Mouse (Mus musculus): ENCODE measurements around the gene Zdhhc11.

The Zdhhc11 gene

DNA sequence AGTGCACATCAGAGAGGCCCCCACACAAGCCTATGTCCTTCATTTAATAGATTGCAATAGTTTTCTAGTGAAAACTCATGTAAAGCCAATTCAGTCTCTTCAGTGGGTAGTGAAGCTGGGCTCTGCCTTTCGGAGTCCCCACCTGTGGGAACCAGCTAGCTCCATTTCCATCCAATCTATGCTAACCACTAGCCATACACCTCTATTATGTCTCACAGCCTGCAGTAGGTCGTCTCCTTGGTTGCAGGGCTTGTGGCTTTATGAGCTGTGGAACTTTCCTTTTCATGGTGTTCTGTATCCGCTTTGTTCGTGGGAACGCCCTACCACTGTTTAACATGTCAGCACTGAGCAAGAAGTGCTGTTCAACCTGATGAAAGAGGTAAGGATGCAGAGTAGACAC lies at the start of gene Zdhhc11:
Gene Zdhhc11 (plus strand): TSS at position 301 of the 400 bp plus-strand sequence.
- DNase-seq (ENCODE audit: low read depth, low spot score), result no peak

DNA sequence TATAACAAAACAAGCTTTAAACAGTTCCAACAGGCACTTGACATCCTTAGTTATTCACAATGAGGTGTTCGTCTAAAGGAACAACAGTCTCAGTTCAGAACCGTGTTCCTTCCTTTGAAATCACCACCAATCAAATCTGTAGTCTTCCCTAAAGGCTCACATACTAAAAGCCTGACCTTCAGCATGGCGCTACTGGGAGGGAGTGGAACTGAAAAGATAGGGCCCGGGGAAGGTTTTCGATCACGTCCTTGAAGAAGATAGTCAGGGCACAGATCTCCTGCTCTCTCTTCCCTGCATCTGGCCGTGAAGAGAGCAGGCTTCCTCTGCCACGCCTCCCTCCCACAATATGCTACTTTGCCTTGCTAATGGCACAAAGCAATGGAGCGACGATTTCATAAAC lies 31.4 kb upstream of the Zdhhc11 start:
- no peak for DNase-seq (ENCODE audit: low read depth, low spot score)

GRCm38 (mm10) chr13:73936938-73937320 lies 26.7 kb upstream of the Zdhhc11 start:
- no peak for DNase-seq (ENCODE audit: low read depth, low spot score)

- DNase-seq (ENCODE audit: low read depth, low spot score), result peak; percentile 71
Observed at GRCm38 (mm10) chr13:73937321-73938176, 26.1 kb upstream of the Zdhhc11 start, which contains the start of the genes Trip13 and Brd9. TSS of gene Trip13 (minus strand) at chr13:73937784. TSS of gene Brd9 (plus strand) at chr13:73937811.

- DNase-seq (ENCODE audit: low read depth, low spot score), result no peak
Observed at GRCm38 (mm10) chr13:73938177-73938560, 25.5 kb upstream of the Zdhhc11 start.

- DNase-seq (ENCODE audit: low read depth, low spot score), result no peak
Observed at GRCm38 (mm10) chr13:73939101-73939500, 24.6 kb upstream of the Zdhhc11 start.

- DNase-seq (ENCODE audit: low read depth, low spot score), result no peak
Observed at GRCm38 (mm10) chr13:73944606-73945005, 19.0 kb upstream of the Zdhhc11 start.

GRCm38 (mm10) chr13:73953551-73954130 lies 10.0 kb upstream of the Zdhhc11 start:
- no peak for DNase-seq (ENCODE audit: low read depth, low spot score)

DNA sequence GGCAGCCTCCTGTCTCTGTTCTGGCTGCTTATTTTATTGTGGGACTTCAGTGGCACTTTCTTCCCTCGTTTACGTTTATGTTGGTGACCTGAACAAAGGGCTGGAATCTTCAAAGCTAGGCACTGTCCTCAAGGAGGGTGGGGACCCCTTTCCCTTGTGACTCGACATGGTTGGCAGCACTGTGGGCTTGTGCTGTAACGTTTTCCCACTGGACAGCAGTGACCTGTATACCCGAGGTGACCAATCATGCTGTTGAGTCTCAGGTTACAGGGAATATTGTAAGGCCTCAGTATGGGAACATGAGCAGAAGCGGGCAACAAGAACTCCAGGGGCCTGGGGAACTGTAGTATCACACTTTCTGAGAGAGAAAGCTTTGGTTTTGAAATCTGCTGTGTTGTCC lies 9.0 kb upstream of the Zdhhc11 start:
- no peak for DNase-seq (ENCODE audit: low read depth, low spot score)

- no peak for DNase-seq (ENCODE audit: low read depth, low spot score)
Observed at GRCm38 (mm10) chr13:73955531-73955930, 8.1 kb upstream of the Zdhhc11 start.

DNA sequence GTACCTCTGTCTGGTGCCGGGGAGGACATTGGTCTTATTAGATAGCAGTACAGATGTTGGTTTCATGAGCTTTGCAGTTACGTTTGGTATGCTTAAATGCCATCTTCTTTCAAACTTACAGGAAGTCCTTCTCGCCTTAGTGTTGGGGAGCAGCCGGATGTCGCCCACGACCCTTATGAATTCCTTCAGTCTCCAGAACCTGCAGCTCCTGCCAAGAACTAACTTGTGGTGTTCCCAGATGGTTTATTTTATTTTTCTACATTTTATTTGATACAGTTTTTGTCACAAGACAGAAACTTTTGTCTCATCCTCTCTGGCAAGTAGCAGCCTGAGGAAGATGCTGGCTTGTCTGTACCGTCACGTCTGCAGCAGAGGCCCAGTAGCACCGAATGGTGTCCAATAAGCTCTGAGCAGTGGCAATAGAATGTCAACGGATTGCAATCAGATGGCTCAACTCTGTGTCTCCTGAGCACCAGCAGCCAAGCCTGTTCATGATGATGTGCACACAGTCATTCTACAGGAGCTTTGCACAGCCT lies 3.5 kb upstream of the Zdhhc11 start:
- DNase-seq (ENCODE audit: low read depth, low spot score), result no peak

DNA sequence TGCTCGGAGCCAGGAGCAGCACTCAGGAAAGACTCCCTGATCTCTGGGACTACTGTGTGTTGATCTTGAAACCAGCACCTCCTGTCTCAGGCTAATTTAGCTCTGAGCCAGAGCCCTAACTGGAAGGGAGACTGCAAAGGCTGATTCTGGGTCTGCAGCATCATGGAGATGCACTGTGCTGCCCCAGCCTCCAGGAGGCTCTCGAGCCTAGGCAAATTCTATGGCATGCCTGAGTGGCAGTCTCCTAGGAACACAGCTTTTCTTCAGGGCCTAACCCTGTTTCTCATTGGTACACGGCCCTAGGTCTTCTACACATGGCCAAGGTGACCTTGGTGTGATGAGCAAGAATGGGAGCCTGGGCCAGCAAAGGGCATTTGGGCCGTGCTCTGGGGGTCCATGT lies 2.5 kb upstream of the Zdhhc11 start:
- no peak for DNase-seq (ENCODE audit: low read depth, low spot score)

DNA sequence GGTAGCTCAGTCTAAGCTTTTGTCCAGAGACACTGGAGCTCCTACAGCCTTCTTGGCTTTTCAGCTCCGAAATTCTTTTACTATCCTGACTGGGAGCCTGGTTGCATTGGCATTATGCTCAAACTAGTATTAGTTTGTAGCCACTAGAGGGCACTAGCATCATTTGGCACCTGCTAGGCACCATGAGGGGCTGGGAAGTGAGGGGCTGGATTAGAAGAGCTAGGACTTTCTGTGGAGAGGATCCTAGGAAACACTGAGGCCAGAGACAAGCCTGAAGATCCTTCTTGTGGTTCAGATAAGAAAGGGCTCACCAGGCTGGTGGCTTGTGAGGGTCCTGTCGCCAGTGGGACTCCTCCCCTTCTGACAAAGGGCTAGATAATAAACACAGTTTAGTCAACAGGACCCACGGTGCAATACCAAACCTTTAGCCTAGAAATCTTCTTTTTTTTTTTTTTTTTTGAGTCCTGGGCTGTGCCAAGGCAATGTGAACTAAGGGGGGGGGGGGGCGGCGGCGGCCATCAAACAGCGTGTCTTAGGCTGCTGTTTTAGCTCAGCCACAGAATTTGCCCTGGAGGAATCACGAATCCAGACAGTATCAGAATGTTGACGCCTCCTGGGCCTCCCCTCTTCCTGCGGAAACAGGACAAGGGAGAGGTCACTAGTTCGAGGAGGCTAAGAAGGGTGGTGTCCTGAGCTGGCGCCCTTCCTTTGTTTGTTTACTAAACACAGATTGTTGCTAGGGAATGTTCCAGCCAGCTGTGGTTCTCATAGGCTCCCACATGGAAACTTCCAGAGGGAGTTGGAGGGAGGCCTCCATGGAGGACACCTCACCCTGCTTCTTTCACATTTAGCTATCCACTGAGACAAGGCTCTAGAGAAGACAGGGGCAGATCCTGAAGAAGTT lies 7.1 kb downstream of the Zdhhc11 start:
- DNase-seq (ENCODE audit: low read depth, low spot score), result peak; percentile 50

DNA sequence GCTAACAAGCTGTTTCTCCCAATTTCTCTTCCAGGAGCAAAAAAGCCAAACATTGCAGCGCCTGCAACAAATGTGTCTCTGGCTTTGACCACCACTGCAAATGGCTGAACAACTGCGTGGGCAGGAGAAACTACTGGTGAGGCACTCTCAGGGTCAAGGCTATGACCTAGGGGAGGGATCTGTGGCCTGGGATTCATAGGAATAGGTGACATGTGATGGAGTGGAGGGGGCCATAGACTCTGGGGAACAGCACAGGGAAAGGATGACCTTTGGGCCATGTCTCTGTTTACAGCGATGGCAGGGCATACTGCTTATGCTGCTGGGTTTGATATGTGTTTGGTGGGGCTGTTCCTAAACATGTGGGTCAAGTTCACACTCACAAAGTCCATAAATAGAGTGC lies 10.9 kb downstream of the Zdhhc11 start:
- no peak for DNase-seq (ENCODE audit: low read depth, low spot score)

DNA sequence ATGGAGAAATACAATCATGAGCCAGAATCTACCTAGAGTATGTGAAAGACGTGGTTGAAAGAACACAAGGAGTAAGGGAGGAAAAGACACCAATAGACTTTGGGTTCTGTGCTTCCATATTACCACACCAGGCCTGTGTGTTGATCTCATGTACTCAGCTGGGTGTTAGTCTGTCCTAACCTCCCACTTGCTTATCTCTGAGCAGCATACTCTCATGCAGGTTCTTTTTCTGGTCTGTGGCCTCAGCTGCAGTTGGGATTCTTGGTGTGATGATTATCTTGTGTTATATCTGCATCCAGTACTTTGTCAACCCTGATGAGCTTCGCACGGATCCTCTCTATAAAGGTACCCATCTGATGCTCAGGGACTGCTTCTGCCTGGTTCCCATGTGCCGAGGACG lies 13.3 kb downstream of the Zdhhc11 start:
- DNase-seq (ENCODE audit: low read depth, low spot score), result no peak

- no peak for DNase-seq (ENCODE audit: low read depth, low spot score)
Observed at GRCm38 (mm10) chr13:73990325-73990724, 26.7 kb downstream of the Zdhhc11 start.

DNA sequence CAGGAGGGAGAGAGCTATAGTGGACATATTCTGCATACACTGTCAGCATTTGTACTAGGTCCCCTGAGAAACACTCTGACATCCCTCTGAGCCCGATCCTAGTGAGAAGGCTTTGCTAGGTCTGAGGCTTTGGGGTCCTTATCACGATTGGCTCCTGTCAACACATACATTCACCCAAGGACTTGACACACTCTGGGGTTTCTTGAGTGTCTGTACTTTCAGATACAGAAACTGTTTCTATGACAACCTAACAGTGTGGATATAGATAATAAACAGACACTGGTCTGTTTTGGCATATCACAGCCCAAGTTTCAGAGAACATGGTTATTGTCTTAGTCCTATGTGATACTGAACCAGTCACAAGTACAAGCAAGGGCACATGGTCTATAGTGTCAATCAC lies 27.1 kb downstream of the Zdhhc11 start:
- DNase-seq (ENCODE audit: low read depth, low spot score), result no peak

GRCm38 (mm10) chr13:73991267-73991666 lies 27.6 kb downstream of the Zdhhc11 start:
- no peak for DNase-seq (ENCODE audit: low read depth, low spot score)

DNA sequence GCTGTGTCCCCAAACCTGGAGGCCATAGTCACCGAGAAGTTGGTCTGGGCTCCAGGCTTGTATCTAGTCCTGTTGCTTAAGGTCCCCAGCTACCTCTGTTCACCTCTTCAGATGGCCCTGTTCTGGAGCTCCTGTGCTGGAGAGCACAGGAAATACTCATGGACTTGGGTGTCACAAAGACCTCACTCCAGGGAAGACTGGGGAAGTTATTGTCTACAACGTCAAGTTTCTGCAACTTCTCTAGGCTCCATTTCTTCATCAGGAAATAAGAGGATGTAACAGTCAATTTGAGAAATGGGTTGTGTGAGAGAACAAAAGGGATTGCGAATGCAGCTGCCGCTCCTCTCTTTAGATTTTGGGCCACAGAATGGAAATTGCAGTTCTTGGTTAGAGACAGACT lies 32.8 kb downstream of the Zdhhc11 start:
- no peak for DNase-seq (ENCODE audit: low read depth, low spot score)

- no peak for DNase-seq (ENCODE audit: low read depth, low spot score)
Observed at GRCm38 (mm10) chr13:74000519-74000918, 36.9 kb downstream of the Zdhhc11 start.

DNA sequence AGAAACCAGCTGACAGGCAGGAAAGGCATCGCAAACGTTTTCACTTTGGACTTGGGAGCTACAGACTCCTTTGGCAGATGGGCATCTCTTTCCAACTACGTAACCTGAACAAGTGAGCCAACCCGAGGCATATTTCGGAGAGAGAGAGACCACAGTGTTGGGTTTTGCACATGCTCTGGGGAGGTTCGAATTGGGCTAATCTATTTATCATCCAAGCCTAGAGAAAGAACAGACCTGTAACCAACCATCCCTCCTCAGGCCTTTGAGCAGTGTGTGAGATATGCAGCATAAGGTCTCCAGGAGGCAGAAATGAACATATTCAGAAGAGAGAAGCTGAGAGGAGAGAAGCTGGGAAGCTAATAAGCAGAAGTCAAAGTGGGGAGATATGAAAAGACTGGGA lies 37.3 kb downstream of the Zdhhc11 start:
- no peak for DNase-seq (ENCODE audit: low read depth, low spot score)

DNA sequence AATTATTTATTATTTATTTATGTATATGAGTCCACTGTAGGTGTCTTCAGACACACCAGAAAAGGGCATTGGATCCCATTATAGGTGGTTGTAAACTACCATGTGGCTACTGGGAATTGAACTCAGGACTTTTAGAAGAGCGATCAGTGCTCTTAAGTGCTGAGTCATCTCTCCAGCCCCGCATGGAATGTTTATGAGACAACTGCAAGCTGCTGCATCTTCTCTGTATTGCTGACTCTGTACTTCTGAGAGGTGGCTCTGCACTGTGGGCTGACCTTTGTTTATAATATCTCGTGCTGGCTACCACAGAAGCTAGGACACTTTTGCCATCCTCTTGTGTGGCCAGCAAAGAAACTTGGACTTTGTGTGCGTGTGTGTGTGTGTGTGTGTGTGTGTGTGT lies 37.8 kb downstream of the Zdhhc11 start:
- DNase-seq (ENCODE audit: low read depth, low spot score), result no peak
